In genomic region chr17:30200283-30200682, GRCm38 (mm10) we compare ENCODE assay signal across 11 mouse cellular contexts.
DNase-seq lines count a peak whose midpoint lies in the region; ATAC-seq and TF ChIP-seq lines count a peak whose summit lies in the region.
"Had no signal": no experiment of that assay in that cellular context is flagged by ENCODE, and none has a peak within 500 bp of the region (broad histone marks: within the 10 kb centered on the region; RNA-seq: fewer than 3 reads in every experiment).

No protein-coding gene starts in this region.

- no peaks in the 10 kb centered on the region for H3K27me3 ChIP-seq in cerebellum, adult 2 months (ENCODE audit: control insufficient read depth, insufficient read depth, low read length)
- no peaks in the 10 kb centered on the region for H3K27me3 ChIP-seq in heart, embryonic 12.5 days (replicated peaks)
- H3K27me3 ChIP-seq in midbrain, embryonic 13.5 days, result no peaks in the 10 kb centered on the region
- H3K27me3 ChIP-seq in midbrain, postnatal 0 days (ENCODE audit: insufficient read depth, low read length), result no peaks in the 10 kb centered on the region
- no peaks in the 10 kb centered on the region for H3K27me3 ChIP-seq in midbrain, embryonic 16.5 days (ENCODE audit: control insufficient read depth, insufficient read depth, low read depth, low read length)
- H3K27me3 ChIP-seq: Patski had no signal

- H3K9ac ChIP-seq in heart, embryonic 12.5 days, result peak overlapping the region; percentile 42
- H3K9ac ChIP-seq in midbrain, embryonic 13.5 days (replicated peaks), result no peak overlapping the region
- no peak overlapping the region for H3K9ac ChIP-seq in midbrain, postnatal 0 days (replicated peaks; ENCODE audit: low read length, poor library complexity, severe bottlenecking)
- 0 out of 2 replicates have a peak overlapping the region, but pooled peaks have one; percentile 11 for H3K9ac ChIP-seq in midbrain, embryonic 16.5 days (ENCODE audit: low read depth, low read length)
- H3K9ac ChIP-seq: liver, postnatal 0 days had no signal

- DNase-seq in cerebellum, adult 2 months, result peak; percentile 57 to 66
- no peak for DNase-seq in cerebellum, adult 9-11 months
- no peak for DNase-seq in heart, postnatal 4 days
- DNase-seq in midbrain, postnatal 0 days (ENCODE audit: low spot score), result no peak
- no peak for DNase-seq in right cerebral cortex, postnatal 4 days
- DNase-seq: kidney, postnatal 10 days; liver, postnatal 0 days had no signal

- no peak overlapping the region for H3K4me3 ChIP-seq in cerebellum, adult 2 months (replicated peaks; ENCODE audit: insufficient read depth, low read depth, low read length)
- H3K4me3 ChIP-seq in heart, embryonic 12.5 days, result no peak overlapping the region
- H3K4me3 ChIP-seq in midbrain, embryonic 13.5 days (replicated peaks), result no peak overlapping the region
- H3K4me3 ChIP-seq in midbrain, postnatal 0 days (ENCODE audit: low read depth, low read length), result no peak overlapping the region
- no peak overlapping the region for H3K4me3 ChIP-seq in midbrain, embryonic 16.5 days (ENCODE audit: low read depth, low read length)

- no peaks in the 10 kb centered on the region for H3K9me3 ChIP-seq in heart, embryonic 12.5 days (replicated peaks)
- no peaks in the 10 kb centered on the region for H3K9me3 ChIP-seq in midbrain, embryonic 13.5 days
- H3K9me3 ChIP-seq in midbrain, postnatal 0 days (ENCODE audit: low read length), result no peaks in the 10 kb centered on the region
- no peaks in the 10 kb centered on the region for H3K9me3 ChIP-seq in midbrain, embryonic 16.5 days (replicated peaks; ENCODE audit: control insufficient read depth, low read length, poor library complexity, severe bottlenecking)

- peaks cover 62% of the 10 kb centered on the region for H3K4me1 ChIP-seq in cerebellum, adult 2 months (ENCODE audit: control insufficient read depth, insufficient read depth, low read length)
- H3K4me1 ChIP-seq in heart, embryonic 12.5 days (replicated peaks), result peaks cover 98% of the 10 kb centered on the region
- peaks cover 96% of the 10 kb centered on the region for H3K4me1 ChIP-seq in midbrain, embryonic 13.5 days (replicated peaks)
- H3K4me1 ChIP-seq in midbrain, postnatal 0 days (ENCODE audit: insufficient read depth, low read length), result peaks cover 34% of the 10 kb centered on the region
- H3K4me1 ChIP-seq in midbrain, embryonic 16.5 days (ENCODE audit: control insufficient read depth, insufficient read depth, low read length), result peaks cover 81% of the 10 kb centered on the region

- TF ChIP-seq POLR2A in cerebellum, adult 2 months (IDR thresholded peaks at IDR 0.05; ENCODE audit: borderline replicate concordance, insufficient read depth, low read length), result no peak

- H3K4me2 ChIP-seq in heart, embryonic 12.5 days, result no peak overlapping the region
- H3K4me2 ChIP-seq in midbrain, embryonic 13.5 days (replicated peaks), result no peak overlapping the region
- no peak overlapping the region for H3K4me2 ChIP-seq in midbrain, postnatal 0 days (ENCODE audit: low read depth, low read length, poor library complexity, severe bottlenecking)
- H3K4me2 ChIP-seq in midbrain, embryonic 16.5 days (ENCODE audit: low read length), result no peak overlapping the region

- H3K27ac ChIP-seq in cerebellum, adult 2 months (ENCODE audit: insufficient read depth, low read length), result no peak overlapping the region
- H3K27ac ChIP-seq in heart, embryonic 12.5 days (ENCODE audit: poor library complexity, severe bottlenecking), result peak overlapping the region; percentile 73; the same call in 1 of the 2 replicates
- 0 out of 2 replicates have a peak overlapping the region, but pooled peaks have one; percentile 16 for H3K27ac ChIP-seq in midbrain, embryonic 13.5 days
- no peak overlapping the region for H3K27ac ChIP-seq in midbrain, postnatal 0 days (ENCODE audit: low read depth, low read length)
- H3K27ac ChIP-seq in midbrain, embryonic 16.5 days (ENCODE audit: low read length), result no peak overlapping the region

- ATAC-seq in heart, embryonic 12.5 days (ENCODE audit: insufficient number of reproducible peaks, low FRiP score), result no peak
- ATAC-seq in midbrain, embryonic 13.5 days, result no peak
- no peak for ATAC-seq in midbrain, postnatal 0 days (ENCODE audit: low FRiP score)
- ATAC-seq in midbrain, embryonic 16.5 days, result no peak
- ATAC-seq: liver, postnatal 0 days had no signal

- no peak for TF ChIP-seq CTCF in cerebellum, adult 2 months (IDR thresholded peaks at IDR 0.05; ENCODE audit: borderline replicate concordance, insufficient read depth, low read depth, low read length)
- TF ChIP-seq CTCF in midbrain, postnatal 0 days (IDR thresholded peaks at IDR 0.05), result no peak

- WGBS in cerebellum, adult 2 months, result 29% methylated on average over 4 of the region's 4 CpGs
- 51% methylated on average over 4 of the region's 4 CpGs for WGBS in heart, embryonic 12.5 days
- WGBS in midbrain, embryonic 13.5 days, result 87% methylated on average over 4 of the region's 4 CpGs
- 59% methylated on average over 4 of the region's 4 CpGs for WGBS in midbrain, postnatal 0 days
- 75% methylated on average over 4 of the region's 4 CpGs for WGBS in midbrain, embryonic 16.5 days

- H3K36me3 ChIP-seq in heart, embryonic 12.5 days, result no peaks in the 10 kb centered on the region
- no peaks in the 10 kb centered on the region for H3K36me3 ChIP-seq in midbrain, embryonic 13.5 days
- no peaks in the 10 kb centered on the region for H3K36me3 ChIP-seq in midbrain, postnatal 0 days (ENCODE audit: insufficient read depth, low read length)
- no peaks in the 10 kb centered on the region for H3K36me3 ChIP-seq in midbrain, embryonic 16.5 days (ENCODE audit: control insufficient read depth, insufficient read depth, low read length)

Comparison
In these comparisons a context has a peak if more than half of its experiments do, and no peak if none do; other contexts are left out.
1. DNase-seq: peak in cerebellum, adult 2 months (2 of 2); none in cerebellum, adult 9-11 months (single experiment), heart, postnatal 4 days (single experiment), midbrain, postnatal 0 days (single experiment) and right cerebral cortex, postnatal 4 days (single experiment).
2. H3K27ac ChIP-seq: peak in heart, embryonic 12.5 days (single experiment) and midbrain, embryonic 13.5 days (single experiment); none in cerebellum, adult 2 months (single experiment), midbrain, postnatal 0 days (single experiment) and midbrain, embryonic 16.5 days (single experiment).
3. H3K9ac ChIP-seq: peak in heart, embryonic 12.5 days (single experiment) and midbrain, embryonic 16.5 days (single experiment); none in midbrain, embryonic 13.5 days (single experiment) and midbrain, postnatal 0 days (single experiment).